Mouse (Mus musculus): ENCODE results near the gene Cntnap2.
"Not testable (repeated sequence)": the region's sequence is repeated elsewhere in the genome, so short reads cannot be mapped to it uniquely, and the experiment has no call there.

The Cntnap2 gene

GRCm38 (mm10) chr6:47231513-47231912 is 2172.4 kb downstream of the Cntnap2 start:
- no peak for DNase-seq (ENCODE audit: low read depth, low spot score)

DNA sequence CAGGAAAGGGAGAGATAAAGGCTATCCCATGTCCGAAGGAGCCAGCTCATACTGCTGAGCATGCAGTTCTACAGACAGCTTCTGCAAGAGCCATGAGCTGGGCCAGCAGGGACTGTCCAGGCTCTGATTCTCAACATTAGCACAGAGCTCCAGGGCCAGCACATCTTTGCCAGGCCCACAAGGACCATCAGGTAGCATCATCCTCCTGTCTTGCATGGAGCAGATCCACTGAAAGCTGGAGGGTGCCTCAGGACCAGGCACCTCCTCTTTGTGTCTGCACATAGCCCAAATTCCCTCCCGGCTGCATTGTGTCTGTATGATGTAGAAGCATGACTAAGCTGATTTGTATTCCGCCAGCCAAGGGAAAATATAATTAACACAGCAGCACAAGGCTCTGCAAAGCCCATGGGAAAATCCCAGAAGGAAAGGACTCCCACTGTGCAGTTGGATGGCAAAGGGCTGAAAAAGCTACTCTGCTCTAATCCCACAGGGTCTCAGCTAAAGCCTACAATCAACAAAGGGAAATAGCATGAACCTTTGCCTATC is 2180.3 kb downstream of the Cntnap2 start:
- DNase-seq (ENCODE audit: low read depth, low spot score) = no peak

DNA sequence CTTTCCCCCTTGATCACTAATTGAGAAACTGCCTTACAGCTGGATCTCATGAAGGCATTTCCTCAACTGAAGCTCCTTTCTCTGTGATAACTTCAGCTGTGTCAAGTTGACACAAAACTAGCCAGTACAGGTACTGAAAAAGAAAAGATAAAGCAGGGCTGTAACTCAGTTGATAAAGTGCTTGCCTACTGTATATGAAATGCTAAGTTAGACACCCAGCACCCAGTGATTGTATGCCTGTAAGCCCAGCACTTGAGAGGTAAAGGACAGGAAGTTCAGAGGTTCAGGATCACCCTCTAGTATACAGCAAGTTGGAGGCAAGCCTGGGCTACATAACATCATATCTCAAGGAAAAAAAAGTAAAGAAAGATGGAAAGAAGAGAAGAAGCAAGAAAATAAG is 2182.2 kb downstream of the Cntnap2 start:
- no peak for DNase-seq (ENCODE audit: low read depth, low spot score)

DNA sequence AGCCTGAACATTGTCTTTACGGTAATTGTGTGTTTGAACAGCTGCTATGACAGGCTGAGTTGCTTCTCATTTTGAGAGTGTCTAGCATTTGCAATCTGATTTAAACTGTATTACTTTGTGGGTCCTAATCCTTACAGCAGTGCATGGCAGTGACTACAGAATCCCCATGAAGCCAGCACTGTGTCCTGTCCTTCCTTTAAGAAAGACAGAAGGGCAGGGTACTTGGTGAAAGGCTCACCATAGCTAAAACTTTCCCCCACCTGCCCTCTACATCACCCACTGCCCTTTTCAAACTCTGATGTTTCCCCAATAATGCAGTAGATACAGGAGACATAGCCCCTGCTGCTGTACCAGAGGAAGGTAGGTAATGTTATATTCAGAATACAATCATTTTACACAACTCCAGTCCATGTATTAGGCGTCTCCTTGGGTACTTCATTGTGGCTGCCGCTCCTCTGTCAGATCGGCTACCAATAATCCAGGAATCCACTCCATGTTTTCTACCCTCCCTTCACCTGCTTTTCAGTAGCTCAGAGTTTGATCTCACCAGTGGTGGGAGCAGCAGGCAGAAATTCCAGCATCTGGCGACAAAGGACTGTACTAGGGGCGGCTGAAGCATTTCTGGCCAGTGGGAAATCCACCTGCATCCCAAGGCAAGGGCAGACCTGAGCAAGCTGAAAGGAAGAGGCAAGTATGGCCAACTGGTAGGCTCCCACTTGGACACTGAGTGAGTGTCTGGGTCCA is 2184.9 kb downstream of the Cntnap2 start:
- DNase-seq (ENCODE audit: low read depth, low spot score) = peak; percentile 48

GRCm38 (mm10) chr6:47244642-47245041 is 2185.5 kb downstream of the Cntnap2 start:
- DNase-seq (ENCODE audit: low read depth, low spot score) = no peak

DNA sequence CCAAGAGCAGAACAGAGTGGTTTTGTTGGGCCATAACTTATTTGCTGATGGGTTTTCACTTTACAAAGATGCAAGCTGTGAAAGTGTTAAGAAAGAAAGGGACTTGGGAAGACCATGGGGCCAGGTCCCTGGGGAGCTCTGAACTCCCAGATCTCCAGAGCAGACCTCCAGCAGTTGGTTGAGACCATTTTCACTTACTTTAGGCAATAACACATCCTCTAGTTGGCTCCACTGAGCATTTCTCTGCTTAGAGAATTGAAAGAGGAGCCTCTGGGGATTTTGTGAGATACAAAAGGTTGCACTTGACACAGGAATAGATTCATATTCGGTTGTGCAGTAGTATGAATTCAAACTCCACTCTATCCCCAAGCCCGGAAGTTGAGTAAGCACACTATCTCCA is 2196.1 kb downstream of the Cntnap2 start:
- DNase-seq (ENCODE audit: low read depth, low spot score) = no peak

- no peak for DNase-seq (ENCODE audit: low read depth, low spot score)
Measured at GRCm38 (mm10) chr6:47256227-47256887, 2197.2 kb downstream of the Cntnap2 start.

DNA sequence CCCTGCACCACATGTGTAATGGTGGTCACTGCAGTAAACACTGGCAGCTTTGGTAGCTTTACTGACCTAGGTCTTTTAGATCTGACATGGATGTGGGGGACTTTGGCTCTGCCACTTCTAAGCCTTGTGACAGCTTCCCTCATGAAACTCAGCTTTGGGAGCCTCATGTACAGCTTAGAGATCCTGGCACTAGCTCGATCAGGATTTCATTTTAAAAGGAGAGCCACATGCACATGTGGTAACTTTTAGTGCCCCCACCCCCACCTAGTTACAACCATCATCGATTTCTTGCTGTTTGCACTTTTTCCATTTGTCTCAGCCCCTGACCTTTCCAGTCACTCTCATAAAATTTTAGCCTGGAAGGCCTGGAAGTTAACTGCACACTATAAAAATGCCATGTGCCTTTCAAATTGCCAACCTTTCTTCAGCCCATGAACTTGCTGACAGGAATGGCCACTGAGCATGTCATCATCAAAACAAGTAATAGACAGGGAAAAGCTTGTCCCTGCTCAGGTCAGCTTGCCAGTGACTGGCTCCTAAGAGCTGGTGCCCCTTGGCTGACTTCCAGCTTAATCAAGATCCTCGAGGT is 2197.9 kb downstream of the Cntnap2 start:
- DNase-seq (ENCODE audit: low read depth, low spot score) = no peak

DNA sequence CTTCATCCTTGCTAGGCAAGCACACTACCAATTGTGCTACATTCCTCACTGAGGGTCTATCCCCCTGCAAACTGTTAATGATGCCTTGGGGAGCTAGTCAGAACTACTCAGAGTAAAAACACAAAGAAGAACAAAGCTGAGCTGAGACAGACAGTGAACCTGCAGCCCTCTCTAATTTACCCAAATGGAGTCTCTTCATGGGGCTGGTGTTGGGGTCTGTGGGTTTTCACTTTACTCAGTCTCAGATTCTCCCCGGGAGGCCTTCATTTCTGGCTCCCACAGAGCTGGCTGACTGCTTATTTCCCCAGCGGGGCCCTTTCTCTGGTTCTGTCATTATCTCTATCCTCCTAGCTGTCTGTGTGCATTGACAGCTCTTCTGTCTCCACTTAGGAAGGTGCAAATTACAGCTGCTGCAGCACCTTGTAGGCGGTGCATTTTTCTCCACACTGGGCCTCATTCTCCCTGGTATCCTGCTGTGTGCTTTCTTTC is 2200.5 kb downstream of the Cntnap2 start:
- no peak for DNase-seq (ENCODE audit: low read depth, low spot score)

DNA sequence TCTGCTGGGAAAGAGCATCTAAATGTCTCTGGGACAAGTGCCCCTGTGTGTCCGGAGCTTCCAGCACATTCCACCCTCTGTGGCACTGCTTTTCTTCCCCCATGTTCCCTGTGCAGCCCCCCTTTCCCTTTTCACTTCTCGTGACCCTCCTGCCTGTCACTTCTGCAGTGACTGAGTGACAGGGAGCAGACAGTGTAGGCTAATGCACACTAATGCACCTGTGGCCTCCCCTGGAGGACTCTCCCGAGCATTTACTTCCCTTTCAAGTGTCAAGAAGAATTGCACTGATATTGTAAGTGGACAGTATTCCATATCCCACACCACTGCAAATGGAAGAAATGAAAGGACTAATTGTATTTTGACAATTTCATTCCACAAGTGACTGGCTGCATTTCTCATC is 2208.1 kb downstream of the Cntnap2 start:
- DNase-seq (ENCODE audit: low read depth, low spot score) = no peak

DNA sequence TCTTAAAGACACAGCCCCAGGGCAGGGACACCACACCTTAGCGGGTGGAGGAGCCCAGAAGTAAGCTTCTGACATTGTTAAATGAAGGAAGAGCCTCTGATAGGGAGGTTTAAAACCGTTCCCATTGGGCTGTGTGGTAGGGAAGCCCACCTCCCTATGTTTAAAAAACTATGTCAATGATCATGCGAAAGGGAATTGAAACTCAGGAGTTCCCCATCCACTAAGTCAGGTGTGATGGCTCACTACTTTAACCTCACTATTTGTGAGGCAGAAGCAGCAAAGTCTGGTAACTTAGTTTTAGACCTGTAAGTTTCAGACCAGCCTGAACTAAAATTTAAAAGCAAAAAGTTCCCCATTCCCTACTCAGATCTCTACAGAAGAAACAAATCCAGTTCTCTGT is 2210.3 kb downstream of the Cntnap2 start:
- DNase-seq (ENCODE audit: low read depth, low spot score) = no peak

DNA sequence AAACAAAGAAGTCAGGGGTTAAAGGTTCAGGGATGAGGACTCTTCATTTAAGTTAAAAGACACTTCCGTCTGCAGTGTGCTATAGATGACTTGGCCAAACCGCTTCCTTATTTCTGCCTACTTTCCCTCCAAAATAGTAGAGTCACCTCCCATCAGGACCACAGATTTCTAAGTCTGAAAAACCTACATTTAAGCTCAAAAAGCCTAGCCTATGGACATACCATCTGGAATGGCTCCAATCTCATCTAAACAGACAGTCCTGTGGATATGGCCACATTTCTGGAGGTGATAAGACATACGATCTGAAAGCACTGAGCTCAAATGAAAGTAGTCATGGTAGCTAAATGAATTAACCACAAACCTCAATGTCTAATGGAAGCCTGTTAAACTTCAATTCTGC is 2212.4 kb downstream of the Cntnap2 start:
- no peak for DNase-seq (ENCODE audit: low read depth, low spot score)

- no peak for DNase-seq (ENCODE audit: low read depth, low spot score)
Measured at GRCm38 (mm10) chr6:47272606-47273575, 2213.7 kb downstream of the Cntnap2 start.

GRCm38 (mm10) chr6:47275065-47275464 is 2215.9 kb downstream of the Cntnap2 start:
- DNase-seq (ENCODE audit: low read depth, low spot score) = no peak

- DNase-seq (ENCODE audit: low read depth, low spot score) = no peak
Measured at GRCm38 (mm10) chr6:47279183-47279582, 2220.0 kb downstream of the Cntnap2 start.

- no peak for DNase-seq (ENCODE audit: low read depth, low spot score)
Measured at GRCm38 (mm10) chr6:47281584-47281983, 2222.4 kb downstream of the Cntnap2 start.

DNA sequence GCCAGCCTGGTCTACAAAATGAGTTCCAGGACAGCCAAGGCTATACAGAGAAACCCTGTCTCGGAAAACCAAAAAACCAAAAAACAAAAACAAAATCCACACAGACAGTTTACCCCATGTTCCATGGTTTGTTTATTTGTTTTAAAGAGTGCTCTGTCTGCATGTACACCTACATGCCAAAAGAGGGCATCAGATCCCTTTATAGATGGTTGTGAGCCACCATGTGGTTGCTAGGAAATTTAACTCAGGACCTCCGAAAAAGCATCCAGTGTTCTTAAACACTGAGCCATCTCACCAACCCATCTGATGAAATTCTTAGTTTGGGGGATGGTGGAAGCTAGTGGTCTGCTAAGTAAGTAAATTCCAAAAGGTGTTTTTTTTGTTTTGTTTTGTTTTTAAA is 2225.6 kb downstream of the Cntnap2 start:
- DNase-seq (ENCODE audit: low read depth, low spot score) = no peak

DNA sequence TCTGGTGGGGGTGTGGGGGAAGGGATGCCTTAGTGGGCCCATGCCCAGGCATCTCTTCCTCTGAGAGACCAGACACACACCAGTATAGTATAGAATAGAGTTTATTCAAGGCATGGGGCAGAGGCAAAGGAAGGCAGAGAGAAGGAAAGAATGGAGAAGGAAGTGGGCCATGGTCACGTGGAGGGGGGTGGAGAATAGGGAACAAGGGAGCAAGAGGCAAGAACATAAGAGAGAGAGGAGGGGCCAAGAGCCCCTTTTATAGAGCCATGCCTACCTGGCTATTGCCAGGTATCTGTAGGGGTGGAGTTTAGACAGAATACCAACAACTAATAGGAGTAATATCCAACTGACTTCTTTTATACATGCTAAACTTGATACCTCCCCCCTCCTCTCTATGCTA is 2226.6 kb downstream of the Cntnap2 start:
- no peak for DNase-seq (ENCODE audit: low read depth, low spot score)

- DNase-seq (ENCODE audit: low read depth, low spot score) = not testable (repeated sequence)
Measured at GRCm38 (mm10) chr6:47286247-47286967, 2227.2 kb downstream of the Cntnap2 start.

GRCm38 (mm10) chr6:47287722-47288121 is 2228.6 kb downstream of the Cntnap2 start:
- no peak for DNase-seq (ENCODE audit: low read depth, low spot score)

GRCm38 (mm10) chr6:47291973-47292372 is 2232.8 kb downstream of the Cntnap2 start:
- no peak for DNase-seq (ENCODE audit: low read depth, low spot score)
